Mouse (Mus musculus): ENCODE data around the gene Ddx24.

GRCm38 (mm10) chr12:103373530-103374236 is 51.9 kb downstream of the Ddx24 start:
- TF ChIP-seq CTCF (IDR thresholded peaks at IDR 0.05; ENCODE audit: low read depth, low read length) = no peak
- no peak for TF ChIP-seq POLR2A (IDR thresholded peaks at IDR 0.05; ENCODE audit: extremely low read depth, insufficient read depth, low read length)
